Mouse (Mus musculus) kidney, adult 9 months (tissue): Measurements from ENCODE around the gene Cyp27a1.

Experiments used
- DNase-seq: peaks from one replicate; pipeline ENCODE4 v3.0.0; 2022

Gene Cyp27a1

GRCm38 (mm10) chr1:74713099-74713858 lies at the start of gene Cyp27a1:
Gene Cyp27a1 (plus strand): TSS chr1:74713574.
- peak; percentile 85 for DNase-seq

- DNase-seq: peak; percentile 62
Observed at GRCm38 (mm10) chr1:74665153-74665552, 48.2 kb upstream of the Cyp27a1 start.

DNA sequence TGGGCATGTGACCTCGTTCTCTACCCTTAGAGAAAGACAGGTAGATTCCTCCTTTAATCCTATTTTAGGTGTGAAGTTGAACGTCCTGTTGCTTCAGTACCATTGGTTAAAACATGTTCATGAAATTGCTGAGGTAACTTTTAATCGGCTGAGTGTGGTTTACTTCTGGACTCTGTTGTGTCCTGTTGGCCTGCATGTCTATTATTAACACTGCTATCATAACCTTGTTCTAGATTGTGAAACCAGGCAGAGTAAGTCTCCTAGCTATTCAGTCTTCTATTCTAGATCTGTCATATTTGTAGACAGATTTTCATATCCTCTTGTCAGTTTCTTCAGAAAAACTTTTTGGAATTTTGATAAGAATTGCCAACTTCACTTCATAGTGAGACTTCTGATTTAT lies 45.0 kb upstream of the Cyp27a1 start:
- peak; percentile 39 for DNase-seq

GRCm38 (mm10) chr1:74672731-74673130 lies 40.6 kb upstream of the Cyp27a1 start:
- peak; percentile 36 for DNase-seq

- DNase-seq: no peak
Observed at GRCm38 (mm10) chr1:74676863-74677262, 36.5 kb upstream of the Cyp27a1 start.

- no peak for DNase-seq
Observed at GRCm38 (mm10) chr1:74677843-74678242, 35.5 kb upstream of the Cyp27a1 start.

GRCm38 (mm10) chr1:74687131-74687530 lies 26.2 kb upstream of the Cyp27a1 start:
- no peak for DNase-seq

- DNase-seq: no peak
Observed at GRCm38 (mm10) chr1:74693891-74694583, 19.3 kb upstream of the Cyp27a1 start.

- peak; percentile 65 for DNase-seq
Observed at GRCm38 (mm10) chr1:74695836-74696235, 17.5 kb upstream of the Cyp27a1 start.

GRCm38 (mm10) chr1:74697416-74697815 lies 16.0 kb upstream of the Cyp27a1 start:
- DNase-seq: peak; percentile 96

DNA sequence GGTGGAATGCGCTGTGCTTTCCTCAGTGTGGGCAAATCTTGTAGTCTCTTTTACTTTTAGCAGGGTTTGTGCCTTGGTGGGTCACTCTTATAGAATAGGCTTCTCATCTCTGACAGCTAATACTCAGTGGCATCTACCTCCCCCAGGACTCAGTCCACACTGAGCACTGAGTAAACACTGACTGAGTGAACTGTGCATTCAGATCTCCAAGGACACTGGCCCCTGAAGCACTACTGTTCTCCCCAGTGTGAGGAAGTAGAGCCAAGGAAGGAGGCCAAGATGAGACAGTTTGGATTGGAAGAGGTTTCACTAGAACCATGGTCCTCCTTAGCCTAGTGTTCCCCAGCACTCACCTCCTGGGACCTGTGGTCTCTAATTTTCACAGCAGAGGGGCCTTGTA lies 15.0 kb upstream of the Cyp27a1 start:
- DNase-seq: no peak

DNA sequence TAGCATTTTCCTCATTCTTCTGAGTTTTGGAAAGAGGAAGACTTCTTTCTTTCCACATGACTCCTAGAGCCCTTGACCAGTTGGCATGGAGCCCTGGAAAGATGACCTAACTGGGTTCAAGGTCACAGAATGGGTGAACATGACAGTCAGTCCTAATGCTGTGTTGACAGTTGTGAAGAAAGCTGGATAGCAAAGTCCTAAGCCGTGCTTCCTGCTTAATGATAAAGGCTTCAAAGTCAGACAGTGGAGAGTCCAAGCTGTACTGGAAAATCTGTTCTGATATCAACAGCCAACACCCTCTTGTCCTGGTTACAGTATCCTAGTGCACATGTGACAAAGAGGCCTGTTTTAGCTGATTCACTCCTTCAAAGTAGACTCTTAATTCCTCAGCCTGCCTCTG lies 14.6 kb upstream of the Cyp27a1 start:
- DNase-seq: peak; percentile 67

DNA sequence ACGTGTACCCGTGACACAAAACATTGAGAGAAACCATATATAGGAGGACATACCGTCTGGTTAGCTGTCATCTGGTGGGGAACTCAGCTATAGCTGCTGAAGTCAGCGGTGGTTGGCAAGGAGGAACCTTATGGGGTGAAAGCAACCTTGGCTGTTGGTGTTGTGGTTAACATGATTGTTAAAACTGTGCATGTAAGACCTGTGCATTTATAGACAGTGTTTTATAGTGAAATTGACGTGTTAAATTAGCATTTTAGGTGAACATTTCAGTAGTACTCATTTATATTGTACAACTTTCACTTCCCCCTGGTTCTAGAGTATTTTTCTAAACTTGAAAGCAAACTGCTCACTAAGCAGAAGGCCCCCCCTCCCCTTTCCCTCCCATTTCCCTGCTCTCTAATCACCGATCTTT lies 11.2 kb upstream of the Cyp27a1 start:
- DNase-seq: no peak

DNA sequence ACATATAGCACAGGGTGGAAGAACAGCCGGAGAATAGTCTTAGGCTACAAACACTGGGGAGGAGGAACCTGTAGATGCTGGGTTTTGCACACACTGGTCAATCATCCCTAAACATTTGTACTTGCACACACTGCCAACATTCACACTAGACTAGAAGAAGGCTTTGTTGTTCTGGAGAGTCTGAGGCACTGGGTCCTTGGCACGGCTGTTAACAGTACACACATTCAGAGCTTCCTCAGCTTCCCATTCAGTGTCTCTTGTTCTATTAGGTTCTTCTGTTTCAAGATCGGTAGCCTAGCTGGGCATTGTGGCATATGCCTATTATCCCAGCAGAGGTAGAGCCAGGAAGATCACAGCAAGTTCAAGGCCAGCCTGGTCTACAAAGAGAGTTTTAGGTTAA lies 9.2 kb upstream of the Cyp27a1 start:
- DNase-seq: no peak

DNA sequence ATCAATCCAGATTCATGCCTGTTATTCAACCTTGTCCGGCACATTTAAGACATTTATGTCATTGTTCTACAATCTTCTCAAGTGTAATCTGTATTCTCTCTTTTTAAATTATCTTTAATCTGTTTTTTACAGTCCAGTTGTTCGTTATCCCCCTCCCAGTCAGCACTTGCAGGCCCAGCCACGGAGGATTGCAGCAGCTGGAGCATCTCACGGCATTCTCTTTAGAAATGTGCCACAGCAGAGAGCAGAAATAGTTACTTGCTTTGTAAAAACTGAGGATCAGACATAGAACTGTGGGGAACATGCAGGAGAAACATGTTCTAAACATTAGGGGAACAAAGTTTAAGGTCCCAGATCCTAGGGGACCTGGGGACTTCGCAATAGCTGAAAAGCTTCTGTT lies 8.4 kb upstream of the Cyp27a1 start:
- no peak for DNase-seq

- no peak for DNase-seq
Observed at GRCm38 (mm10) chr1:74709566-74709965, 3.8 kb upstream of the Cyp27a1 start.

GRCm38 (mm10) chr1:74712046-74712445 lies 1.3 kb upstream of the Cyp27a1 start:
- no peak for DNase-seq

- peak; percentile 61 for DNase-seq
Observed at GRCm38 (mm10) chr1:74712461-74713098, 794 bp upstream of the Cyp27a1 start.

- DNase-seq: no peak
Observed at GRCm38 (mm10) chr1:74713859-74714730, 721 bp downstream of the Cyp27a1 start.

DNA sequence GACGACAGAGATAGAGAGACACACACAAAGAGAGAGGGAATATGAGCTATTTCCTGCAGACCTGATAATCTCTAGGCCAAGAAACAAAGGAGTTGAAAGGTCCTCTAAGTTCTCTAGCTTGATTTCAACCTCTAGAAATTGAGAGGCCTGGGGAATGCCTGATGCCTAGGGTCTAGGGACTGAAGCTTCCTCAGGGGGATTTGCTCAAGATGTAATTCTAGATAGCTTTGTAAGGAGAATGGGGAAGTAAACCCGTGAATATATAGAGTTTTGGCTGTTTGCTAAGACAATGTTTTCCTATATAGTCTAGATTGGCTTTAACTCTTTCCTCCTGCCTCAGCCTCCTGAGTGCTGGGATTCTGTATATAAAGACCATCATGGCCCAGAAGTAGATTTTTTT lies 1.6 kb downstream of the Cyp27a1 start:
- no peak for DNase-seq

DNA sequence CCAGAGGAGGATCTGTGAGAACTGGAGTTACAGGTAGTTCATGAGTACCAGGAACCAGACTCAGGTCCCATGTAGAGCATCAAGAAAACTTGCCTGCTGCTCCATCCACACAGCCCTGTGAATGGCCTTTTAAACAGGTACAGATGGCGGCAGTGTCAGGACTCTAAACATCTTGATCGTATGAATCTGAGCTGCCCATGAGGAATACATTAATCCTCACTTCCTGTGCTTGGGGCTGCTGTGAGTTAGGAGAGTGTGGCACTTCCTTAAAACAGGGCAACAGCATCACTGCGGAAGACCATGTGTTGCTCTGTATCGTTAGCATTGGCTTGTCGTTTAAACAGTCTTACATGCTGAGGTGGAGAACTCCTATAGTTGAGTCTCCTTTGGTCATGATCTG lies 2.1 kb downstream of the Cyp27a1 start:
- no peak for DNase-seq

- DNase-seq: no peak
Observed at GRCm38 (mm10) chr1:74715886-74716285, 2.5 kb downstream of the Cyp27a1 start.

DNA sequence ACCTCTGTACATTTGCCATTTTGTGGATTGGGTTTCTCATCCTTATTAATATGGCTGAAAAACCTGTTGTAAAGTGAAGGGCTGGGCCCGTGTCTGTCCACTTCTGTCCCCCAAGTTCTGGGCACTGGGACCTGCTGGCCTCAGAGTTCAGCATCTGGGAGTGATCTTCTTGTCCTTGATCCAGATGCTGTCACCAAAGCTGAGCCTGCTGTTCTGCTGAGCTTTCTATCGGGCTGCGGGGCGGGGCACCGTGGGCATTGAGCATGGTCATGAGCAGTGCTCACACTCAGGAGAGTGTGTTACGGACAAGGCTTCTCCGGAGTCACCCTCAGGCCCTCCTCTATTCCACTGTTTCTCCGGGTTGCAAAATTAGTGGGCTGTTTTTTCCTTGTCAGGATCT lies 4.7 kb downstream of the Cyp27a1 start:
- DNase-seq: no peak
